Mouse (Mus musculus): ENCODE measurements at regions not wholly inside any gene's neighbourhood (a gene's known extent, or its start where the extent isn't known, plus 50 kb on each side); places are given as distances from the start of the nearest gene placed in this dataset.

DNA sequence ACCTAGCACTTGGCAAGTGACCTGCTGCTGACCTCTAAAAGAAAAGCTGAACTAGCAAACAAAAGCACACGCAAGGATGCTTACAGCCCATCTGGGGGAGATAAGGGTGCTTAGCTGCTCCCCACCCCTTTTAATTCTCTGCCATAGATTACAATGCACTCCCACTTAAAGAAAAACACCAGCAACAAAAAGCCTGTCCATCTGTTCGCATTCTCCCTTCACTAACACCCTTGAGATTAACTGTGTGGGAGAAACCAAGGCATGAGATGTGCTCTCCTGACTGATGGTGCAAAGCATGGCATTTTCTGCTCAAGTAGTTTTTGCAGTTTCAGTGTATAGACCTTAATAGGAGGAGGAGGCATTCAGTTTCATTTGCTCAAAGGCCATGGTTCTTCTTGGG is 125.0 kb downstream of the 4930544G11Rik start:
- TF ChIP-seq CTCF (IDR thresholded peaks at IDR 0.05; ENCODE audit: borderline replicate concordance, control insufficient read depth, extremely low read depth, insufficient read depth, low read length, poor library complexity) (no peak), POLR2A (IDR thresholded peaks at IDR 0.05; ENCODE audit: control insufficient read depth, extremely low read depth, insufficient read depth, low read length, poor library complexity) (no peak)

All from thymus, adult 2 months (tissue).